22 mouse cellular contexts compared by ENCODE assay signal in genomic region chr11:36335147-36335546, GRCm38 (mm10).
A peak's percentile ranks its signal among the peaks of the same experiment; 100 is the strongest.
DNase-seq lines count a peak whose midpoint lies in the region; ATAC-seq and TF ChIP-seq lines count a peak whose summit lies in the region.
"Had no signal": no experiment of that assay in that cellular context is flagged by ENCODE, and none has a peak within 500 bp of the region (broad histone marks: within the 10 kb centered on the region; RNA-seq: fewer than 3 reads in every experiment).

No protein-coding gene starts in this region.

- no peak for DNase-seq in forebrain, postnatal 0 days
- no peak for DNase-seq in forebrain, embryonic 11.5 days (ENCODE audit: low spot score)
- no peak for DNase-seq in hindbrain, embryonic 10.5 days (ENCODE audit: low spot score)
- peak; percentile 80 for DNase-seq in midbrain, embryonic 11.5 days (ENCODE audit: low spot score, missing footprints)
- DNase-seq in midbrain, embryonic 10.5 days (ENCODE audit: low spot score): no peak
- peak; percentile 36 for DNase-seq in telencephalon, adult 2 months (ENCODE audit: low read depth, low spot score)
- DNase-seq: adrenal gland, adult 2 months; adrenal gland, postnatal 14 days; adrenal gland, postnatal 36 days; cerebellum, adult 11 months; cerebellum, adult 18-20 months; cerebellum, adult 8-10 months; cerebellum, adult 9-11 months; cerebellum, postnatal 14 days; cerebellum, postnatal 36 days; embryo, embryonic 11 days had no signal

- H3K27ac ChIP-seq in forebrain, postnatal 0 days (ENCODE audit: low read depth, low read length): no peak overlapping the region
- H3K27ac ChIP-seq in forebrain, embryonic 11.5 days (ENCODE audit: low read depth, low read length): no peak overlapping the region
- 0 out of 2 replicates have a peak overlapping the region, but pooled peaks have one; percentile 29 for H3K27ac ChIP-seq in hindbrain, embryonic 10.5 days
- no peak overlapping the region for H3K27ac ChIP-seq in hindbrain, embryonic 16.5 days (ENCODE audit: low read depth, low read length)
- H3K27ac ChIP-seq in midbrain, embryonic 11.5 days (ENCODE audit: low read depth, low read length): no peak overlapping the region
- no peak overlapping the region for H3K27ac ChIP-seq in midbrain, embryonic 10.5 days (replicated peaks)
- H3K27ac ChIP-seq: embryonic facial prominence, embryonic 13.5 days; embryonic facial prominence, embryonic 15.5 days; forebrain, embryonic 12.5 days had no signal

- H3K36me3 ChIP-seq in forebrain, postnatal 0 days (ENCODE audit: insufficient read depth): no peaks in the 10 kb centered on the region
- no peaks in the 10 kb centered on the region for H3K36me3 ChIP-seq in forebrain, embryonic 11.5 days (ENCODE audit: control insufficient read depth, insufficient read depth, low read length)
- H3K36me3 ChIP-seq in hindbrain, embryonic 10.5 days: no peaks in the 10 kb centered on the region
- H3K36me3 ChIP-seq in hindbrain, embryonic 16.5 days (ENCODE audit: control insufficient read depth, insufficient read depth, low read length): no peaks in the 10 kb centered on the region
- no peaks in the 10 kb centered on the region for H3K36me3 ChIP-seq in midbrain, embryonic 11.5 days (ENCODE audit: control insufficient read depth, insufficient read depth, low read length)
- no peaks in the 10 kb centered on the region for H3K36me3 ChIP-seq in midbrain, embryonic 10.5 days
- H3K36me3 ChIP-seq: embryonic facial prominence, embryonic 13.5 days; embryonic facial prominence, embryonic 15.5 days; forebrain, embryonic 12.5 days had no signal

- ATAC-seq in forebrain, postnatal 0 days: peak; percentile 25; the same call in 1 of the 2 replicates
- ATAC-seq in forebrain, embryonic 11.5 days (replicated peaks; ENCODE audit: low FRiP score): no peak
- no peak for ATAC-seq in hindbrain, embryonic 16.5 days
- ATAC-seq in midbrain, embryonic 11.5 days (ENCODE audit: low FRiP score): no peak
- no peak for ATAC-seq in megakaryocyte progenitor cell, adult 5-6 weeks (replicated peaks; ENCODE audit: poor library complexity)

- H3K9ac ChIP-seq in forebrain, postnatal 0 days: no peak overlapping the region
- no peak overlapping the region for H3K9ac ChIP-seq in forebrain, embryonic 11.5 days (ENCODE audit: low read length)
- H3K9ac ChIP-seq in hindbrain, embryonic 16.5 days (ENCODE audit: low read depth, low read length): no peak overlapping the region
- no peak overlapping the region for H3K9ac ChIP-seq in midbrain, embryonic 11.5 days (ENCODE audit: low read length)
- H3K9ac ChIP-seq: embryonic facial prominence, embryonic 13.5 days; embryonic facial prominence, embryonic 15.5 days; forebrain, embryonic 12.5 days had no signal

- no peak overlapping the region for H3K4me3 ChIP-seq in forebrain, postnatal 0 days (ENCODE audit: low read depth, low read length)
- H3K4me3 ChIP-seq in forebrain, embryonic 11.5 days (ENCODE audit: low read depth, low read length): no peak overlapping the region
- no peak overlapping the region for H3K4me3 ChIP-seq in hindbrain, embryonic 10.5 days
- H3K4me3 ChIP-seq in hindbrain, embryonic 16.5 days (ENCODE audit: low read length): no peak overlapping the region
- no peak overlapping the region for H3K4me3 ChIP-seq in midbrain, embryonic 11.5 days (ENCODE audit: low read depth, low read length)
- H3K4me3 ChIP-seq in midbrain, embryonic 10.5 days: no peak overlapping the region
- H3K4me3 ChIP-seq: embryonic facial prominence, embryonic 13.5 days; embryonic facial prominence, embryonic 15.5 days; erythroblast, embryonic 14.5 days; forebrain, embryonic 12.5 days had no signal

- 28% methylated on average over 5 of the region's 5 CpGs for WGBS in forebrain, postnatal 0 days
- WGBS in forebrain, embryonic 11.5 days: 30% methylated on average over 5 of the region's 5 CpGs
- 67% methylated on average over 5 of the region's 5 CpGs for WGBS in hindbrain, embryonic 10.5 days
- 64% methylated on average over 5 of the region's 5 CpGs for WGBS in hindbrain, embryonic 16.5 days
- WGBS in midbrain, embryonic 11.5 days: 36% methylated on average over 5 of the region's 5 CpGs
- WGBS in midbrain, embryonic 10.5 days: 46% methylated on average over 5 of the region's 5 CpGs

- H3K27me3 ChIP-seq in forebrain, postnatal 0 days (ENCODE audit: insufficient read depth, low read length): no peaks in the 10 kb centered on the region
- no peaks in the 10 kb centered on the region; the same call in 1 of the 2 replicates for H3K27me3 ChIP-seq in forebrain, embryonic 11.5 days (ENCODE audit: control insufficient read depth, insufficient read depth, low read length)
- no peaks in the 10 kb centered on the region for H3K27me3 ChIP-seq in hindbrain, embryonic 10.5 days (ENCODE audit: insufficient read depth, poor library complexity, severe bottlenecking)
- H3K27me3 ChIP-seq in hindbrain, embryonic 16.5 days (replicated peaks; ENCODE audit: control insufficient read depth, insufficient read depth, low read length): no peaks in the 10 kb centered on the region
- no peaks in the 10 kb centered on the region for H3K27me3 ChIP-seq in midbrain, embryonic 11.5 days (ENCODE audit: control insufficient read depth, insufficient read depth, low read length)
- no peaks in the 10 kb centered on the region for H3K27me3 ChIP-seq in midbrain, embryonic 10.5 days (ENCODE audit: low read depth, poor library complexity, severe bottlenecking)
- H3K27me3 ChIP-seq: embryonic facial prominence, embryonic 13.5 days; embryonic facial prominence, embryonic 15.5 days; forebrain, embryonic 12.5 days had no signal

- TF ChIP-seq CTCF in forebrain, postnatal 0 days (IDR thresholded peaks at IDR 0.05; ENCODE audit: low read depth): no peak

- H3K4me2 ChIP-seq in forebrain, postnatal 0 days (ENCODE audit: low read depth): no peak overlapping the region
- no peak overlapping the region for H3K4me2 ChIP-seq in forebrain, embryonic 11.5 days (ENCODE audit: low read depth, low read length, severe bottlenecking)
- no peak overlapping the region for H3K4me2 ChIP-seq in hindbrain, embryonic 16.5 days (ENCODE audit: low read length)
- no peak overlapping the region for H3K4me2 ChIP-seq in midbrain, embryonic 11.5 days
- H3K4me2 ChIP-seq: embryonic facial prominence, embryonic 13.5 days; embryonic facial prominence, embryonic 15.5 days; forebrain, embryonic 12.5 days had no signal

- H3K9me3 ChIP-seq in forebrain, postnatal 0 days (ENCODE audit: low read length): no peaks in the 10 kb centered on the region
- H3K9me3 ChIP-seq in forebrain, embryonic 11.5 days (ENCODE audit: control insufficient read depth, low read length): no peaks in the 10 kb centered on the region
- no peaks in the 10 kb centered on the region for H3K9me3 ChIP-seq in hindbrain, embryonic 10.5 days
- H3K9me3 ChIP-seq in hindbrain, embryonic 16.5 days (ENCODE audit: control insufficient read depth, low read length): no peaks in the 10 kb centered on the region
- H3K9me3 ChIP-seq in midbrain, embryonic 11.5 days (ENCODE audit: control insufficient read depth, low read length): no peaks in the 10 kb centered on the region
- H3K9me3 ChIP-seq in midbrain, embryonic 10.5 days (replicated peaks): no peaks in the 10 kb centered on the region
- H3K9me3 ChIP-seq: embryonic facial prominence, embryonic 13.5 days; embryonic facial prominence, embryonic 15.5 days; forebrain, embryonic 12.5 days had no signal

- peaks cover 27% of the 10 kb centered on the region for H3K4me1 ChIP-seq in forebrain, postnatal 0 days (ENCODE audit: insufficient read depth)
- no peaks in the 10 kb centered on the region; the same call in 1 of the 2 replicates for H3K4me1 ChIP-seq in forebrain, embryonic 11.5 days (replicated peaks; ENCODE audit: control insufficient read depth, insufficient read depth, low read length)
- peaks cover 30% of the 10 kb centered on the region for H3K4me1 ChIP-seq in hindbrain, embryonic 10.5 days (replicated peaks)
- H3K4me1 ChIP-seq in hindbrain, embryonic 16.5 days (ENCODE audit: control insufficient read depth, insufficient read depth, low read depth, low read length): peaks cover 13% of the 10 kb centered on the region
- H3K4me1 ChIP-seq in midbrain, embryonic 11.5 days (ENCODE audit: control insufficient read depth, insufficient read depth, low read length): peaks cover 3% of the 10 kb centered on the region; the same call in 1 of the 2 replicates
- peaks cover 33% of the 10 kb centered on the region for H3K4me1 ChIP-seq in midbrain, embryonic 10.5 days

Comparison
In these comparisons a context has a peak if more than half of its experiments do, and no peak if none do; other contexts are left out.
1. DNase-seq: peak in midbrain, embryonic 11.5 days (single experiment) and telencephalon, adult 2 months (single experiment); none in forebrain, postnatal 0 days (single experiment), forebrain, embryonic 11.5 days (single experiment), hindbrain, embryonic 10.5 days (single experiment) and midbrain, embryonic 10.5 days (single experiment).